Mouse (Mus musculus) neural tube, embryonic 14.5 days (tissue): ENCODE results near the gene Dcdc2b. TPM values are rescaled to one million over a fixed set of nuclear protein-coding genes. Genes with fewer than 3 reads are reported as not detected.

Experiments
- ATAC-seq: fragments of 200-750 bp; cut with Nextera tagmentation; 2 replicates; pipeline ENCODE4 v1.8.0; 2017; ENCODE audit warnings: low read depth, mild to moderate bottlenecking, moderate TSS enrichment, moderate library complexity
- H3K27ac ChIP-seq: fragments of 300-500 bp; sonication (generic); 2 replicates; pipeline ENCODE4 v1.5.1; 2014; ENCODE audit warnings: low read depth, mild to moderate bottlenecking, control low read depth, low read length, moderate library complexity, mixed read lengths
- H3K27me3 ChIP-seq: fragments of 300-500 bp; sonication (generic); 2 replicates; pipeline ENCODE4 v1.6.1; 2014; ENCODE audit warnings: low read length; ENCODE audit not compliant: control insufficient read depth, insufficient read depth
- H3K36me3 ChIP-seq: fragments of 300-500 bp; sonication (generic); 2 replicates; pipeline ENCODE4 v1.6.1; 2014; ENCODE audit warnings: low read length, mixed read lengths; ENCODE audit not compliant: control insufficient read depth, insufficient read depth
- H3K4me1 ChIP-seq: fragments of 300-500 bp; sonication (generic); 2 replicates; pipeline ENCODE4 v1.6.1; 2014; ENCODE audit warnings: low read length; ENCODE audit not compliant: control insufficient read depth, insufficient read depth
- H3K4me2 ChIP-seq: fragments of 300-500 bp; sonication (generic); 2 replicates; pipeline ENCODE4 v1.6.1; 2014; ENCODE audit warnings: mild to moderate bottlenecking, low read depth, low read length, control low read depth
- H3K4me3 ChIP-seq: fragments of 300-500 bp; sonication (generic); 2 replicates; pipeline ENCODE4 v1.5.1; 2014; ENCODE audit warnings: low read depth, low read length, control low read depth, mixed read lengths
- H3K9ac ChIP-seq: fragments of 300-500 bp; sonication (generic); replicated peaks from 2 replicates; pipeline ENCODE4 v1.6.1; 2014; ENCODE audit warnings: low read depth, mild to moderate bottlenecking, control low read depth, low read length, mixed read lengths
- H3K9me3 ChIP-seq: fragments of 300-500 bp; sonication (generic); 2 replicates; pipeline ENCODE4 v1.6.1; 2016; ENCODE audit warnings: low read length; ENCODE audit not compliant: control insufficient read depth
- WGBS: fragments of 180-500 bp; shearing (Covaris S2); extraction: QIAGEN DNeasy Blood & Tissue Kit; methylation state at CpG from one replicate; pipeline ENCODE4 v1.1.7; 2014; 5-methylcytosine and 5-hydroxymethylcytosine counted together
- polyA plus RNA-seq: library from polyadenylated mRNA; unstranded; fragments of >200 nt; fragmentation: Nextera tagmentation; extraction: Ambion mirVana; gene quantifications from 2 replicates; pipeline ENCODE4 v1.2.1, GENCODE M21; 2014

The Dcdc2b gene
- polyA plus RNA-seq, 1 experiment from 2014 or later: 4.7 TPM

GRCm38 (mm10) chr4:129617121-129617641 is 3.1 kb upstream of the Dcdc2b start:
- 94% methylated on average over 7 of the region's 7 CpGs for WGBS
- Histone ChIP-seq H3K4me3 (no peak overlapping the region), H3K36me3 (0 out of 2 replicates have a peak, but pooled peaks cover 3% of the 10 kb centered on the region), H3K9me3 (no peaks in the 10 kb centered on the region), H3K27ac (no peak overlapping the region), H3K4me2 (no peak overlapping the region), H3K27me3 (no peaks in the 10 kb centered on the region), H3K4me1 (peaks cover 11% of the 10 kb centered on the region), H3K9ac (no peak overlapping the region)
- no peak for ATAC-seq

- ATAC-seq: no peak
Measured at GRCm38 (mm10) chr4:129616631-129617030, 2.6 kb upstream of the Dcdc2b start.

GRCm38 (mm10) chr4:129615801-129616290 is 1.8 kb upstream of the Dcdc2b start:
- 0 out of 2 replicates have a peak, but pooled peaks cover 3% of the 10 kb centered on the region for H3K36me3 ChIP-seq
- H3K4me3 ChIP-seq: no peak overlapping the region
- WGBS: 91% methylated on average over 9 of the region's 9 CpGs
- H3K4me2 ChIP-seq: no peak overlapping the region
- H3K27ac ChIP-seq: no peak overlapping the region
- peaks cover 8% of the 10 kb centered on the region; the same call in 1 of the 2 replicates for H3K4me1 ChIP-seq
- ATAC-seq: no peak
- H3K27me3 ChIP-seq: no peaks in the 10 kb centered on the region
- H3K9ac ChIP-seq: no peak overlapping the region
- no peaks in the 10 kb centered on the region for H3K9me3 ChIP-seq

More at GRCm38 (mm10) chr4:129616631-129617030, 2.6 kb upstream of the Dcdc2b start:
- no peaks in the 10 kb centered on the region for H3K27me3 ChIP-seq
- H3K9ac ChIP-seq: no peak overlapping the region
- no peak overlapping the region for H3K27ac ChIP-seq
- peaks cover 8% of the 10 kb centered on the region; the same call in 1 of the 2 replicates for H3K4me1 ChIP-seq
- 0 out of 2 replicates have a peak, but pooled peaks cover 3% of the 10 kb centered on the region for H3K36me3 ChIP-seq
- no peaks in the 10 kb centered on the region for H3K9me3 ChIP-seq
- H3K4me2 ChIP-seq: no peak overlapping the region
- WGBS: 93% methylated on average over 3 of the region's 3 CpGs
- H3K4me3 ChIP-seq: no peak overlapping the region

- no peak overlapping the region for H3K4me2 ChIP-seq
- H3K9me3 ChIP-seq: no peaks in the 10 kb centered on the region
- no peaks in the 10 kb centered on the region for H3K4me1 ChIP-seq
- 75% methylated on average over 4 of the region's 4 CpGs for WGBS
- H3K27me3 ChIP-seq: no peaks in the 10 kb centered on the region
- no peak overlapping the region for H3K9ac ChIP-seq
- no peak for ATAC-seq
- peaks cover 12% of the 10 kb centered on the region for H3K36me3 ChIP-seq
- H3K27ac ChIP-seq: no peak overlapping the region
- no peak overlapping the region for H3K4me3 ChIP-seq
Measured at GRCm38 (mm10) chr4:129610472-129610871, 3.6 kb downstream of the Dcdc2b start.

GRCm38 (mm10) chr4:129610026-129610425 is 4.0 kb downstream of the Dcdc2b start:
- Histone ChIP-seq H3K9me3 (no peaks in the 10 kb centered on the region), H3K9ac (no peak overlapping the region), H3K4me3 (no peak overlapping the region), H3K27me3 (no peaks in the 10 kb centered on the region), H3K27ac (no peak overlapping the region), H3K4me1 (no peaks in the 10 kb centered on the region), H3K36me3 (peaks cover 15% of the 10 kb centered on the region), H3K4me2 (no peak overlapping the region)
- WGBS: 84% methylated on average over 4 of the region's 4 CpGs
- ATAC-seq: no peak

GRCm38 (mm10) chr4:129609139-129609631 is 4.9 kb downstream of the Dcdc2b start:
- Histone ChIP-seq H3K36me3 (peaks cover 15% of the 10 kb centered on the region), H3K27me3 (no peaks in the 10 kb centered on the region), H3K9me3 (no peaks in the 10 kb centered on the region), H3K27ac (no peak overlapping the region), H3K4me3 (no peak overlapping the region), H3K4me1 (no peaks in the 10 kb centered on the region), H3K9ac (no peak overlapping the region), H3K4me2 (no peak overlapping the region)
- ATAC-seq: no peak
- 86% methylated on average over 12 of the region's 12 CpGs for WGBS

- 0 out of 2 replicates have a peak overlapping the region, but pooled peaks have one; percentile 16 for H3K9ac ChIP-seq
- peaks cover 20% of the 10 kb centered on the region for H3K36me3 ChIP-seq
- no peak overlapping the region for H3K4me3 ChIP-seq
- H3K9me3 ChIP-seq: no peaks in the 10 kb centered on the region
- H3K27ac ChIP-seq: 0 out of 2 replicates have a peak overlapping the region, but pooled peaks have one; percentile 39
- 38% methylated on average over 7 of the region's 7 CpGs for WGBS
- H3K27me3 ChIP-seq: no peaks in the 10 kb centered on the region
- no peaks in the 10 kb centered on the region for H3K4me1 ChIP-seq
- peak; percentile 83 for ATAC-seq
- H3K4me2 ChIP-seq: no peak overlapping the region
Measured at GRCm38 (mm10) chr4:129608426-129609025, 5.5 kb downstream of the Dcdc2b start.

- ATAC-seq: peak; percentile 89
- WGBS: under 1% methylated on average over 73 of the region's 74 CpGs
Measured at GRCm38 (mm10) chr4:129600233-129601158, 13.6 kb downstream of the Dcdc2b start, which contains the start of the genes Eif3i and Tmem234. TSS of gene Eif3i (minus strand) at chr4:129600648. TSS of gene Tmem234 (plus strand) at chr4:129600668.

More at GRCm38 (mm10) chr4:129600233-129601158, 13.6 kb downstream of the Dcdc2b start, which contains the start of the genes Eif3i and Tmem234:
- Histone ChIP-seq H3K36me3 (peaks cover 20% of the 10 kb centered on the region; the same call in 1 of the 2 replicates), H3K27me3 (no peaks in the 10 kb centered on the region), H3K27ac (peak within 1 kb of the TSS; percentile 40), H3K9me3 (no peaks in the 10 kb centered on the region), H3K4me3 (peak within 1 kb of the TSS; percentile 99), H3K4me2 (peak within 1 kb of the TSS; percentile 86), H3K4me1 (peaks cover 21% of the 10 kb centered on the region), H3K9ac (peak within 1 kb of the TSS; percentile 88)
